Mouse (Mus musculus) stomach, postnatal 0 days (tissue): ENCODE measurements at regions not wholly inside any gene's neighbourhood (a gene's known extent, or its start where the extent isn't known, plus 50 kb on each side); places are given as distances from the start of the nearest gene placed in this dataset.

Experiments
- ATAC-seq: fragments of 200-750 bp; cut with Nextera tagmentation; 2 replicates; pipeline ENCODE4 v1.8.0; 2017; ENCODE audit not compliant: low FRiP score, low TSS enrichment
- DNase-seq: peaks from one replicate; pipeline ENCODE4 v3.0.0-alpha.2; 2016; ENCODE audit warnings: low spot score
- H3K27ac ChIP-seq: fragments of 300-500 bp; sonication (generic); replicated peaks from 2 replicates; pipeline ENCODE4 v1.5.1; 2014; ENCODE audit warnings: mild to moderate bottlenecking, control low read depth
- H3K27me3 ChIP-seq: fragments of 300-500 bp; sonication (generic); 2 replicates; pipeline ENCODE4 v1.6.1; 2014; ENCODE audit warnings: low read length; ENCODE audit not compliant: control insufficient read depth, insufficient read depth
- H3K36me3 ChIP-seq: fragments of 300-500 bp; sonication (generic); 2 replicates; pipeline ENCODE4 v1.6.1; 2014; ENCODE audit warnings: low read length, mixed read lengths; ENCODE audit not compliant: control insufficient read depth, insufficient read depth
- H3K4me1 ChIP-seq: fragments of 300-500 bp; sonication (generic); replicated peaks from 2 replicates; pipeline ENCODE4 v1.6.1; 2014; ENCODE audit warnings: antibody characterized with exemption; ENCODE audit not compliant: control insufficient read depth, insufficient read depth
- H3K4me2 ChIP-seq: fragments of 300-500 bp; sonication (generic); replicated peaks from 2 replicates; pipeline ENCODE4 v1.6.1; 2014; ENCODE audit warnings: low read depth, mild to moderate bottlenecking, control low read depth, moderate library complexity
- H3K4me3 ChIP-seq: fragments of 300-500 bp; sonication (generic); 2 replicates; pipeline ENCODE4 v1.5.1; 2014; ENCODE audit warnings: low read depth, low read length, control low read depth
- H3K9ac ChIP-seq: fragments of 300-500 bp; sonication (generic); 2 replicates; pipeline ENCODE4 v1.6.1; 2014; ENCODE audit warnings: mild to moderate bottlenecking, low read length, control low read depth, mixed read lengths
- H3K9me3 ChIP-seq: fragments of 300-500 bp; sonication (generic); 2 replicates; pipeline ENCODE4 v1.6.1; 2016; ENCODE audit warnings: low read length; ENCODE audit not compliant: control insufficient read depth
- CTCF ChIP-seq: IDR thresholded peaks from 2 replicates; pipeline ENCODE4 v1.5.1; 2016; ENCODE audit warnings: antibody characterized with exemption, low read depth, mild to moderate bottlenecking, moderate library complexity
- EP300 ChIP-seq: optimal IDR thresholded peaks from 2 replicates; pipeline ENCODE3; 2016; ENCODE audit warnings: antibody characterized with exemption
- WGBS: fragments of 180-500 bp; shearing (Covaris S2); extraction: QIAGEN DNeasy Blood & Tissue Kit; methylation state at CpG from one replicate; pipeline ENCODE4 v1.1.7; 2014; 5-methylcytosine and 5-hydroxymethylcytosine counted together

DNA sequence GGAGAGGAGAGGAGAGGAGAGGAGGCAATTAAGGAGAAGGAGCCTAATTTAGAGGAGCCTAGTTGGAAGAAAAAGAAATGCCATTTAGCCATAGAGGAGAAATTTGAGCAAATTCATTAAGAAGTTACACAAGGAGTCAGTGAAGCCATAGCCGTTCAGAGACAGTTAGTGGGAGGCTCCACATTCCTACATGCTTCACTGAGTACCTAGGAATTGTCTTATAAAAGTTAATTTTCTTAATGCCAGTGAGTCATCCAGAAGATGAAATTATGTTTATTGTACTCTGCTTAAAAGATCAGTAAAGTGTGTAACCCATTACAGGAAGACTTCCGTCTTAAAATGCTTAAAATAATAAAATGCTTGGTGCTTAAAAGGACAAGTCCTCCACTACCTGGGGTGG is 1453.5 kb upstream of the Lrrc6 start:
- H3K27ac ChIP-seq = no peak overlapping the region
- no peaks in the 10 kb centered on the region for H3K9me3 ChIP-seq
- no peak for DNase-seq
- no peaks in the 10 kb centered on the region for H3K4me1 ChIP-seq
- H3K4me3 ChIP-seq = no peak overlapping the region
- WGBS = 50% methylated on average over 2 of the region's 2 CpGs
- H3K36me3 ChIP-seq = no peaks in the 10 kb centered on the region
- H3K4me2 ChIP-seq = no peak overlapping the region
- H3K9ac ChIP-seq = no peak overlapping the region
- TF ChIP-seq EP300 = no peak
- no peak for TF ChIP-seq CTCF
- H3K27me3 ChIP-seq = no peaks in the 10 kb centered on the region
- ATAC-seq = no peak

DNA sequence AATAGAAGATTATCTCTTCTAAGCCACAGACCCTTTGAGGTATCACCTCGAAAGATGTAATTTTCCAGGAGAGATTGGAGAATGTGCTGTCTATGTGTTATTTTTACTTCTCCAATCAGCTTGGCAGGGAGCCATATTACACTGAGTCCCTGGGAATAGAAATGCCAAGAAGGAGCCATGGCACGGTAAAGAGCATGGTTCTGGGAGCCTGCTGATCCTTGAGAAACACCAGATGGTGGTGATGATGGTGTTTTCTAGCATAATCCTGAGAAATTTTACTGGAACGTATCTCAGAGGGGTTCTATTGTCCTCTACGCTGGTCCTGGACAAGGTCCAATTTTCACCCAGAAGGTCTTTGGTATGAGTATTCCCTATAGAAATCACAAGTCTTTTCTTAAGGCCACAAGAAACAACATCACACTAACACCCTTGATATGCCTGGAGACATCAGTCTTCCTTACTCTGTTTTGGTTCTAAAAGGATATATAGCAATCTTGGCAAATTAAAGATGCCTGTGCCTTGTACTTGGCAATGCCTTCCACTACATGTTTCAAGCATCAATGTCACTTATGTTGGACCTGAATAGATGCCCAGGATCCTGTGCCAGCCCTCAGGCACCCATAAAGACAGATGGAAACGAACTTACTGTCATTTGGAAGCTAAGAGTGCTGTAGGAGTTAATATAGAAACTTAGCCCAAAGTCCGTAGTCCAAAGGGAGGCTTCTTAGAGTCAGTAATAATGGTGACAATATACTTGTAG is 1449.8 kb upstream of the Lrrc6 start:
- Histone ChIP-seq H3K9me3 (no peaks in the 10 kb centered on the region), H3K36me3 (no peaks in the 10 kb centered on the region), H3K4me1 (no peaks in the 10 kb centered on the region), H3K4me3 (no peak overlapping the region), H3K9ac (no peak overlapping the region), H3K27me3 (no peaks in the 10 kb centered on the region), H3K27ac (no peak overlapping the region), H3K4me2 (no peak overlapping the region)
- 68% methylated on average over 6 of the region's 6 CpGs for WGBS
- ATAC-seq (no peak), DNase-seq (no peak)
- TF ChIP-seq EP300 (no peak), CTCF (no peak)

DNA sequence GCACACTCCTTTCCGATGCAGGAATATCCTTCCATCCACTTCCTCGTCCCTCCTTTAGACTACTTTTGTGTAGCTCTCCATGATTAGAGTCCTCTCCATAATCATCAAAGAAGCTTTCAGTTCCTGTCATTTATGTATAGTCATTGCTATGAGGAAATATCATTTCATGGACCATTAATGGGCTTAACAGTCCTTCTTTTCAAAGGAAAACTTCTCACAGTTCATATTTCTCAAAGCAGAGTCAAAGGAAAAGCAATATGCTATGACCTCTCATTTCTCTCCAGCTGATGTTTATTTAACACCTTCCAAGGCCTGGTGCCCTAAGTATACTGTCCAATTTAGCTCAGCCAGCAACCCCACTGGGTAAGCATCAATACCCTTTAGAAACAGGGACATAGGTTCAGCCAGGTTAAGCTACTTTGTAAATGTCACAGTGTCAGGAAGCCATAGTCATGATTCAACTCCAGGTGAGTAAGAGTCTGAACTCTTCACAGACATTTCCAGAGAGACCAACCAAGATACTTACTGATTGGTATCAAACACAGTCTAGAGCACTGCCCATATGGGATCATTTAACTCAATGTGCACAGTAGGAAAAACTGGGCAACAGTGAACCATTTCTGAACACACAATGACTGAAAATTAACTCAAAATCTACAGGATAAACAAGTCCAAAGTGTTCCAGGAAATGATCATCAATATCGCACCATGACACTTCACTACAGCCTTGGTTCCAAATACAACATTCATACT is 1443.8 kb upstream of the Lrrc6 start:
- ATAC-seq = no peak

DNA sequence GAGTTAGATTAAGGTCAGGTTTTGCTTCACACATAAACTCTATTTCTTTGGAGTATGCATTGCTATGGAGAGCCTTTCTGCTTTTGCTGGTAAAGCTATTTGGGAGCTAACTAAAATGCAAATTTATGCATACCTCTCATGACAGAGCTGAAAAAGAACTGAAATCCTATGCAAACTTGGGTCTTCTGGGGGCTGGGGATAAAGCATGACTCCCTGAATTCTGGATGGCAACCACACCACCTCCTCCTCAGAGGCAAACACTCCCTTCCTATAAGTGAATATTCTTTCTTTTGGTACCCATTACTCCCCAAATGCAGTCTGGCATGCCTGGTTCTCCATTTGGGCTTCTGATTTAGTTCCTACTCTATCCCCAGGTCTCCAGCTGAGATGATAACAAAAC is 1442.3 kb upstream of the Lrrc6 start:
- ATAC-seq = no peak
- TF ChIP-seq CTCF = no peak
- no peak for TF ChIP-seq EP300

More for the DNA sequence above, 1443.8 kb upstream of the Lrrc6 start:
- Histone ChIP-seq H3K36me3 (no peaks in the 10 kb centered on the region), H3K4me1 (no peaks in the 10 kb centered on the region), H3K4me2 (no peak overlapping the region), H3K27me3 (no peaks in the 10 kb centered on the region), H3K4me3 (no peak overlapping the region), H3K9me3 (no peaks in the 10 kb centered on the region), H3K9ac (no peak overlapping the region), H3K27ac (no peak overlapping the region)
- TF ChIP-seq CTCF (no peak), EP300 (no peak)
- DNase-seq = no peak
- 69% methylated on average over 3 of the region's 3 CpGs for WGBS

DNA sequence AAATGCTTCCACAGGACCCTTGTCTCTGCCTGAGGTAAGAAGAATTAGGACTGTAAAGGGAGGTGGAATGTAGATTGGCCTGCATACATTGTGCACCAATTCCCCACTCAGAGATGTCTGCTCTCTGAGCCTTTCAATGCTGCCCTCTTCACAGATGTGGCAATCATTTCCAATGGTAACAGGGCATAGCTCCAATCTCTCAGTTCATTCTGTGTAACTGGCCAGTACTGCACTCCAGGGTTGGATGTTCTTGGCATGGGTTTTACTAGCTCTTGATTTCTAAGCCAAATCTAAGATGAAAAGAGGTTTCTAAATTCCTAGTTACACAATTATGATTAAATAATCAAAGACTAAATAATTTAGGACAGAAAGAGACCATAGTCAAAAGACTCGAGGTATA is 1439.8 kb upstream of the Lrrc6 start:
- no peak for DNase-seq

More for the DNA sequence above, 1442.3 kb upstream of the Lrrc6 start:
- no peak for DNase-seq
- no peaks in the 10 kb centered on the region for H3K36me3 ChIP-seq
- H3K4me3 ChIP-seq = no peak overlapping the region
- no peak overlapping the region for H3K27ac ChIP-seq
- no peak overlapping the region for H3K4me2 ChIP-seq
- H3K9me3 ChIP-seq = no peaks in the 10 kb centered on the region
- no peaks in the 10 kb centered on the region for H3K4me1 ChIP-seq
- no peaks in the 10 kb centered on the region for H3K27me3 ChIP-seq
- H3K9ac ChIP-seq = no peak overlapping the region

DNA sequence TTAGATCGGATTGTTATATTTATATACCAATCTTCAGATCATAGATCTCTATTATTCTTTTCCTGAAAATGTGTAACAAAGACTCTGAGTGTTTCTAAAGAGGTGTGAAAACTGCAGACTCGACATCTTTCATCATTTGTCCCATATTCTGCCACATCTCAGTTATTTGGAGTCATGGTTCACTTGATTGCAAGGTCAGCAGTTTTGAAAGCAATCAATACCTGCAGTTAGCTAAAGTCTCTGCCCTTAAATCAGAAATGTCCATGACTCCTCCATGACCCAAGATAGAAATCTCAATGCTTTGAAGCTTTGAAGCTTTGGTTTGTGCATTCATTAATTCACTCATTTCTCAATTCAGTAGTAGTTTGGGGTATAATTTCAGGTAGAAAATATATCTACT is 1424.2 kb upstream of the Lrrc6 start:
- ATAC-seq = no peak
- Histone ChIP-seq H3K9me3 (no peaks in the 10 kb centered on the region), H3K4me2 (no peak overlapping the region), H3K4me3 (no peak overlapping the region), H3K27ac (no peak overlapping the region), H3K9ac (no peak overlapping the region), H3K4me1 (no peaks in the 10 kb centered on the region), H3K27me3 (no peaks in the 10 kb centered on the region), H3K36me3 (no peaks in the 10 kb centered on the region)
- no peak for DNase-seq
- 59% methylated on average over 2 of the region's 2 CpGs for WGBS
- TF ChIP-seq CTCF (no peak), EP300 (no peak)

More for the DNA sequence above, 1439.8 kb upstream of the Lrrc6 start:
- Histone ChIP-seq H3K4me3 (no peak overlapping the region), H3K4me1 (no peaks in the 10 kb centered on the region), H3K27ac (no peak overlapping the region), H3K27me3 (no peaks in the 10 kb centered on the region), H3K9me3 (no peaks in the 10 kb centered on the region), H3K9ac (no peak overlapping the region), H3K36me3 (no peaks in the 10 kb centered on the region), H3K4me2 (no peak overlapping the region)
- no peak for ATAC-seq
- TF ChIP-seq EP300 (no peak), CTCF (no peak)
- 79% methylated on average over 1 of the region's 1 CpGs for WGBS
